Mouse (Mus musculus) neural tube, embryonic 11.5 days (tissue): ENCODE results near the gene Gm17655. TPM values are rescaled to one million over a fixed set of nuclear protein-coding genes. Genes with fewer than 3 reads are reported as not detected.
"Not testable (repeated sequence)": the region's sequence is repeated elsewhere in the genome, so short reads cannot be mapped to it uniquely, and the experiment has no call there.

Experiments used
- ATAC-seq: fragments of 200-750 bp; cut with Nextera tagmentation; 2 replicates; pipeline ENCODE4 v1.8.0; 2017; ENCODE audit warnings: moderate number of reproducible peaks, mild to moderate bottlenecking, moderate TSS enrichment, moderate library complexity; ENCODE audit not compliant: insufficient read depth, low FRiP score, low TSS enrichment
- DNase-seq: peaks from one replicate; pipeline ENCODE4 v3.0.0-alpha.2; 2015; ENCODE audit warnings: low spot score
- H3K27ac ChIP-seq: fragments of 300-500 bp; sonication (generic); 2 replicates; pipeline ENCODE4 v1.5.1; 2014; ENCODE audit warnings: low read depth, mild to moderate bottlenecking, low read length
- H3K27me3 ChIP-seq: fragments of 300-500 bp; sonication (generic); 2 replicates; pipeline ENCODE4 v1.6.1; 2014; ENCODE audit warnings: mild to moderate bottlenecking, low read length, mixed read lengths; ENCODE audit not compliant: control insufficient read depth, insufficient read depth
- H3K36me3 ChIP-seq: fragments of 300-500 bp; sonication (generic); 2 replicates; pipeline ENCODE4 v1.6.1; 2014; ENCODE audit warnings: mild to moderate bottlenecking, low read length, moderate library complexity, mixed read lengths; ENCODE audit not compliant: control insufficient read depth, insufficient read depth
- H3K4me1 ChIP-seq: fragments of 300-500 bp; sonication (generic); 2 replicates; pipeline ENCODE4 v1.6.1; 2014; ENCODE audit warnings: low read length, mixed read lengths; ENCODE audit not compliant: control insufficient read depth, insufficient read depth
- H3K4me2 ChIP-seq: fragments of 300-500 bp; sonication (generic); 2 replicates; pipeline ENCODE4 v1.6.1; 2014; ENCODE audit warnings: low read depth, mild to moderate bottlenecking, moderate library complexity
- H3K4me3 ChIP-seq: fragments of 300-500 bp; sonication (generic); 2 replicates; pipeline ENCODE4 v1.5.1; 2014; ENCODE audit warnings: low read depth, low read length
- H3K9ac ChIP-seq: fragments of 300-500 bp; sonication (generic); 2 replicates; pipeline ENCODE4 v1.6.1; 2014; ENCODE audit warnings: mild to moderate bottlenecking, low read length
- H3K9me3 ChIP-seq: fragments of 300-500 bp; sonication (generic); 2 replicates; pipeline ENCODE4 v1.6.1; 2016; ENCODE audit warnings: low read length; ENCODE audit not compliant: control insufficient read depth
- WGBS: fragments of 180-500 bp; shearing (Covaris S2); extraction: QIAGEN DNeasy Blood & Tissue Kit; methylation state at CpG from one replicate; pipeline ENCODE4 v1.1.7; 2014; 5-methylcytosine and 5-hydroxymethylcytosine counted together
- polyA plus RNA-seq: library from polyadenylated mRNA; unstranded; fragments of >200 nt; fragmentation: Nextera tagmentation; extraction: Ambion mirVana; gene quantifications from 2 replicates; pipeline ENCODE4 v1.2.1, GENCODE M21; 2014

Gm17655 gene
- 8.2 and 9.5 TPM in 2 replicates for polyA plus RNA-seq

GRCm38 (mm10) chr5:110072413-110072812 is at the start of gene Gm17655:
Gm17655 (minus strand) TSS chr5:110072513.
- not testable (repeated sequence) for H3K9ac ChIP-seq, H3K27ac ChIP-seq, DNase-seq, H3K36me3 ChIP-seq, H3K4me1 ChIP-seq, H3K27me3 ChIP-seq, ATAC-seq, H3K4me3 ChIP-seq, H3K4me2 ChIP-seq
- 84% methylated on average over 2 of the region's 2 CpGs for WGBS
- peaks cover 12% of the 10 kb centered on the region for H3K9me3 ChIP-seq

GRCm38 (mm10) chr5:110109991-110110441 is 37.7 kb upstream of the Gm17655 start, which contains the start of gene Zfp605:
Zfp605 (plus strand) TSS chr5:110110092.
- peak within 1 kb of the TSS; percentile 53 for H3K4me3 ChIP-seq
- under 1% methylated on average over 12 of the region's 12 CpGs for WGBS
- DNase-seq (peak; percentile 87), ATAC-seq (peak; percentile 58)
- H3K4me1 ChIP-seq = no peaks in the 10 kb centered on the region
- H3K36me3 ChIP-seq = peaks cover 7% of the 10 kb centered on the region
- H3K9me3 ChIP-seq = no peaks in the 10 kb centered on the region
- peak within 1 kb of the TSS; percentile 46 for H3K4me2 ChIP-seq
- H3K27me3 ChIP-seq = no peaks in the 10 kb centered on the region
- peak within 1 kb of the TSS; percentile 71 for H3K27ac ChIP-seq
- H3K9ac ChIP-seq = peak within 1 kb of the TSS; percentile 64

DNA sequence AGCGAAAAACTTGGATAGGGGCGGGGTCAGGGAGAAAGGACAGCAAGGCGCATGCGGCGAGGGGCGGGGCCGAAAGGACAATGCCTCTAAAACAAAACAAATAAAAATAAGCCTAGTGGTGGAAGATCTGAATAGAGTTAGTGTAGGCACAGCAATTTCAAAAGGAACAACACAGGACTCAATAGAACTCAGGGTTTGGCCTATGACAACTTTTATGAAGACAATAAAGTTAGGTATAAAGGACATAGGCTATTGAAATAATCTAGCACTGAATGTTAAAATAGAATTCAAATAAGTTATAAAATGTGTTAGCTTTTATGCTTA is 36.0 kb upstream of the Gm17655 start:
- H3K9ac ChIP-seq = peak overlapping the region; percentile 80; the same call in 1 of the 2 replicates
- H3K36me3 ChIP-seq = peaks cover 22% of the 10 kb centered on the region
- H3K27me3 ChIP-seq = no peaks in the 10 kb centered on the region
- 0% methylated on average over 7 of the region's 7 CpGs for WGBS
- no peaks in the 10 kb centered on the region for H3K9me3 ChIP-seq
- peak overlapping the region; percentile 82 for H3K4me3 ChIP-seq
- no peaks in the 10 kb centered on the region for H3K4me1 ChIP-seq
- peak overlapping the region; percentile 91; the same call in 1 of the 2 replicates for H3K27ac ChIP-seq
- DNase-seq = no peak
- ATAC-seq = no peak
- H3K4me2 ChIP-seq = peak overlapping the region; percentile 88

GRCm38 (mm10) chr5:110107581-110108304 is 35.4 kb upstream of the Gm17655 start, which contains the start of gene Gtpbp6:
Gtpbp6 (minus strand) TSS chr5:110108197.
- H3K4me3 ChIP-seq = peak within 1 kb of the TSS; percentile 82
- peak within 1 kb of the TSS; percentile 88 for H3K4me2 ChIP-seq
- peak within 1 kb of the TSS; percentile 80 for H3K9ac ChIP-seq
- peak within 1 kb of the TSS; percentile 91 for H3K27ac ChIP-seq
- no peaks in the 10 kb centered on the region for H3K9me3 ChIP-seq
- under 1% methylated on average over 71 of the region's 71 CpGs for WGBS
- no peaks in the 10 kb centered on the region for H3K27me3 ChIP-seq
- H3K36me3 ChIP-seq = peaks cover 22% of the 10 kb centered on the region
- DNase-seq (peak; percentile 95), ATAC-seq (peak; percentile 84)
- no peaks in the 10 kb centered on the region for H3K4me1 ChIP-seq

- no peaks in the 10 kb centered on the region for H3K4me1 ChIP-seq
- peak overlapping the region; percentile 80 for H3K9ac ChIP-seq
- no peaks in the 10 kb centered on the region for H3K27me3 ChIP-seq
- peak overlapping the region; percentile 82 for H3K4me3 ChIP-seq
- WGBS = 13% methylated on average over 41 of the region's 41 CpGs
- peak overlapping the region; percentile 91 for H3K27ac ChIP-seq
- no peaks in the 10 kb centered on the region for H3K9me3 ChIP-seq
- H3K36me3 ChIP-seq = peaks cover 22% of the 10 kb centered on the region
- H3K4me2 ChIP-seq = peak overlapping the region; percentile 88
- ATAC-seq = peak; percentile 24
- DNase-seq = no peak
Measured at GRCm38 (mm10) chr5:110106901-110107564, 34.7 kb upstream of the Gm17655 start.

DNA sequence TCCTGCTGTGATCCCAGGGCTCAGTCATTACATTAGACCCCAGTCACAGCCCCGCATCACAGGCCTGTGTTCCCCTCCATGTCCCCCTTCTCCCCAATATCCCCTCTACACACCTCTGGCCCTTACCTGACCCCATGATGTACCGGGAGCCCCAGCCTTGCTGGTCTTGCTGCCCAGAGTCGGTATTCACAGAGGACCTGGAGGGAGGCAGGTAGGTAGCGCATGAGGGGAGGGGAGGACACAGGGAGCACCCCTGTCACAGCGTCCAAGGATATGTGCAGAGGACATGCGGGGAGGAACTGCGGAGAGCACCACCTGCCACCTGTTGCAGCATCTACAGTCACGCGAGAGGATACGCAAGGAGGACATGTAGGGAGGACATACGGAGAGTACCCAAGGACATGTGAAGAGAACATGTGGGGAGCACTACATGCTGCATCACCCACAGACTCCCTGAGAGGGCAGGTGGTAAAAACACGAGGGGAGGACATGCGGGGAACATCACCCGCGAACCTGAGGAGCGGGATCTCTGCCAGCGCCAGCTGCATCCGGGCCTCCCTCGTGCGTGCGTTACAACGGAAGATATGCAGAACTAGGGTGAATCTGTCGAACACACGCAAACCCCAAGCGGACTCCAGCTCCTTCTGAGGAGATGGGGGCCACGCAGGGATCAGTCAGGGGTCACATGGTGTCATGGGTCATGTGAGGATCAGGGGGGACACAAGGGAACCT is 34.0 kb upstream of the Gm17655 start:
- H3K27me3 ChIP-seq = no peaks in the 10 kb centered on the region
- peaks cover 22% of the 10 kb centered on the region for H3K36me3 ChIP-seq
- H3K4me3 ChIP-seq = peak overlapping the region; percentile 82
- no peak overlapping the region for H3K27ac ChIP-seq
- ATAC-seq (no peak), DNase-seq (no peak)
- peaks cover 5% of the 10 kb centered on the region; the same call in 1 of the 2 replicates for H3K4me1 ChIP-seq
- peak overlapping the region; percentile 80 for H3K9ac ChIP-seq
- no peaks in the 10 kb centered on the region for H3K9me3 ChIP-seq
- 95% methylated on average over 26 of the region's 26 CpGs for WGBS
- H3K4me2 ChIP-seq = peak overlapping the region; percentile 88

- no peak for DNase-seq
- no peak overlapping the region for H3K27ac ChIP-seq
- no peaks in the 10 kb centered on the region for H3K9me3 ChIP-seq
- ATAC-seq = no peak
- H3K9ac ChIP-seq = no peak overlapping the region
- no peak overlapping the region for H3K4me2 ChIP-seq
- 96% methylated on average over 36 of the region's 36 CpGs for WGBS
- no peak overlapping the region for H3K4me3 ChIP-seq
- no peaks in the 10 kb centered on the region for H3K27me3 ChIP-seq
- H3K36me3 ChIP-seq = peaks cover 22% of the 10 kb centered on the region
- H3K4me1 ChIP-seq = peaks cover 12% of the 10 kb centered on the region; the same call in 1 of the 2 replicates
Measured at GRCm38 (mm10) chr5:110104616-110105380, 32.5 kb upstream of the Gm17655 start.
